Mouse (Mus musculus) forebrain, embryonic 13.5 days (tissue): ENCODE results near the gene Ctsl. TPM values are rescaled to one million over a fixed set of nuclear protein-coding genes. Genes with fewer than 3 reads are reported as not detected.

Experiments
- ATAC-seq: fragments of 200-750 bp; cut with Nextera tagmentation; 2 replicates; pipeline ENCODE4 v1.8.0; 2017
- H3K27ac ChIP-seq: fragments of 300-500 bp; sonication (generic); 2 replicates; pipeline ENCODE4 v1.5.1; 2015; ENCODE audit warnings: inconsistent platforms, mild to moderate bottlenecking, moderate library complexity
- H3K27me3 ChIP-seq: fragments of 300-500 bp; sonication (generic); 2 replicates; pipeline ENCODE4 v1.6.1; 2015; ENCODE audit warnings: mild to moderate bottlenecking, inconsistent platforms
- H3K36me3 ChIP-seq: fragments of 300-500 bp; sonication (generic); 2 replicates; pipeline ENCODE4 v1.6.1; 2015; ENCODE audit warnings: mild to moderate bottlenecking, inconsistent platforms; ENCODE audit not compliant: poor library complexity, severe bottlenecking
- H3K4me1 ChIP-seq: fragments of 300-500 bp; sonication (generic); 2 replicates; pipeline ENCODE4 v1.6.1; 2015; ENCODE audit warnings: inconsistent platforms
- H3K4me2 ChIP-seq: fragments of 300-500 bp; sonication (generic); 2 replicates; pipeline ENCODE4 v1.6.1; 2015; ENCODE audit warnings: inconsistent platforms, mild to moderate bottlenecking, moderate library complexity
- H3K4me3 ChIP-seq: fragments of 300-500 bp; sonication (generic); 2 replicates; pipeline ENCODE4 v1.5.1; 2015; ENCODE audit warnings: mild to moderate bottlenecking, inconsistent platforms
- H3K9ac ChIP-seq: fragments of 300-500 bp; sonication (generic); 2 replicates; pipeline ENCODE4 v1.6.1; 2015; ENCODE audit warnings: mild to moderate bottlenecking, inconsistent platforms
- H3K9me3 ChIP-seq: fragments of 300-500 bp; sonication (generic); replicated peaks from 2 replicates; pipeline ENCODE4 v1.6.1; 2016; ENCODE audit warnings: inconsistent platforms
- WGBS: fragments of 180-500 bp; shearing (Covaris S2); methylation state at CpG from one replicate; pipeline ENCODE4 v1.1.7; 2015; 5-methylcytosine and 5-hydroxymethylcytosine counted together
- polyA plus RNA-seq: library from polyadenylated mRNA; unstranded; fragments of >200 nt; fragmentation: Nextera tagmentation; extraction: Ambion mirVana; gene quantifications from 2 replicates; pipeline ENCODE4 v1.2.1, GENCODE M21; 2015

Ctsl gene
- 79.0 and 92.5 TPM in 2 replicates for polyA plus RNA-seq

- H3K4me1 ChIP-seq: peaks cover 17% of the 10 kb centered on the region
- H3K9me3 ChIP-seq: no peaks in the 10 kb centered on the region
- peak within 1 kb of the TSS; percentile 8; the same call in 1 of the 2 replicates for H3K27ac ChIP-seq
- peak; percentile 99 for ATAC-seq
- H3K9ac ChIP-seq: peak within 1 kb of the TSS; percentile 71
- peak within 1 kb of the TSS; percentile 81 for H3K4me2 ChIP-seq
- peak within 1 kb of the TSS; percentile 70 for H3K4me3 ChIP-seq
- H3K36me3 ChIP-seq: peaks cover 27% of the 10 kb centered on the region
- no peaks in the 10 kb centered on the region for H3K27me3 ChIP-seq
- under 1% methylated on average over 43 of the region's 43 CpGs for WGBS
Observed at GRCm38 (mm10) chr13:64370173-64370940, at the start of gene Ctsl. Ctsl (minus strand) TSS chr13:64370890.

GRCm38 (mm10) chr13:64416955-64417601 lies 46.4 kb upstream of the Ctsl start:
- WGBS: 71% methylated on average over 5 of the region's 5 CpGs
- H3K27ac ChIP-seq: no peak overlapping the region
- no peaks in the 10 kb centered on the region for H3K27me3 ChIP-seq
- no peaks in the 10 kb centered on the region for H3K9me3 ChIP-seq
- ATAC-seq: no peak
- H3K4me3 ChIP-seq: no peak overlapping the region
- H3K36me3 ChIP-seq: no peaks in the 10 kb centered on the region
- H3K4me2 ChIP-seq: no peak overlapping the region
- H3K9ac ChIP-seq: no peak overlapping the region
- no peaks in the 10 kb centered on the region for H3K4me1 ChIP-seq

- Histone ChIP-seq H3K4me3 (no peak overlapping the region), H3K36me3 (no peaks in the 10 kb centered on the region), H3K27me3 (no peaks in the 10 kb centered on the region), H3K4me2 (no peak overlapping the region), H3K4me1 (no peaks in the 10 kb centered on the region), H3K9ac (no peak overlapping the region), H3K9me3 (no peaks in the 10 kb centered on the region), H3K27ac (no peak overlapping the region)
- WGBS: 84% methylated on average over 2 of the region's 2 CpGs
- ATAC-seq: no peak
Observed at GRCm38 (mm10) chr13:64415659-64416058, 45.0 kb upstream of the Ctsl start.

DNA sequence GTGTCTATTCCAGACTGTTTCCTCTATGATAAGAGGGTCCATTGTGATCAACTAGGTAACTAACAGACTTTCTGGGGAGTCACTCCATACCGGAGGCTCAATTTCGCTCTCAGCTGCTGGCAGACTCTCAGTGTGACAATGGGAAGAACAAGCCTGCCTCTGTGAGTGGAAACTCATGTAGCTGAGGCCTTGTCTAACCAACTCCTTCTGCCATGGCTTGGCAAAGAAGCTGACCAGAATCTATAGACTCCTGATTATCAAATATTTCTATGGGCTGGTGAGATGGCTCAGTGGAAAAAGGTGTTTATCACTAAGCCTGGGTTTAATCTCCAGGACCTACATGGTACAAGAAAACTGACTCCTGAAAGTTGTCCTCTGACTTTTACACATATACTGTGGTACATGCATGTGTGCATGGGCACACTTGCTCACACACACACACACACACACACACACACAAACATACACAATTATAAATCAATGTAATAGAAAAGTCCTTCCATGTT lies 42.1 kb upstream of the Ctsl start:
- H3K27ac ChIP-seq: no peak overlapping the region
- ATAC-seq: no peak
- 84% methylated on average over 2 of the region's 2 CpGs for WGBS

DNA sequence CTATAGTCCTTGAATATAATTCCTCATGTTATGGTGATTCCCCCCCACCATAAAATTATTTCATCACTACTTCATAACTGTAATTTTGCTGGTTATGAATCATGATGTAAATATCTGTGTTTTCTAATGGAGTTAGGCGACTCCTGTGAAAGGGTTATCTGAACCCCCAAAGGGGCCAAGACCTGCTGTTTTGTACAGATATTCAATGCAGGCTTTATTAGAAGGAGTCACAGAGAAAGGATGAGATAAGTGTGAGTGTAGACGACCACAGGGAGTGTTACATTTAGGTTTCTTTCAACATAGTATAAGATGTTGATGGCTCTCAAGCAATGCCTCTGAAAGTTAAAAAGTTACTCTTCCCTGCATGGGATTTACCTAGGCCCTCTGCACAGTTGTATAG lies 40.6 kb upstream of the Ctsl start:
- H3K4me2 ChIP-seq: no peak overlapping the region
- no peak for ATAC-seq
- H3K27ac ChIP-seq: no peak overlapping the region
- 77% methylated on average over 2 of the region's 2 CpGs for WGBS
- no peaks in the 10 kb centered on the region for H3K36me3 ChIP-seq
- no peak overlapping the region for H3K4me3 ChIP-seq
- H3K27me3 ChIP-seq: no peaks in the 10 kb centered on the region
- no peaks in the 10 kb centered on the region for H3K9me3 ChIP-seq
- H3K9ac ChIP-seq: no peak overlapping the region
- no peaks in the 10 kb centered on the region for H3K4me1 ChIP-seq

More for the DNA sequence above, 42.1 kb upstream of the Ctsl start:
- Histone ChIP-seq H3K4me3 (no peak overlapping the region), H3K9me3 (no peaks in the 10 kb centered on the region), H3K27me3 (no peaks in the 10 kb centered on the region), H3K4me2 (no peak overlapping the region), H3K4me1 (no peaks in the 10 kb centered on the region), H3K9ac (no peak overlapping the region), H3K36me3 (no peaks in the 10 kb centered on the region)

DNA sequence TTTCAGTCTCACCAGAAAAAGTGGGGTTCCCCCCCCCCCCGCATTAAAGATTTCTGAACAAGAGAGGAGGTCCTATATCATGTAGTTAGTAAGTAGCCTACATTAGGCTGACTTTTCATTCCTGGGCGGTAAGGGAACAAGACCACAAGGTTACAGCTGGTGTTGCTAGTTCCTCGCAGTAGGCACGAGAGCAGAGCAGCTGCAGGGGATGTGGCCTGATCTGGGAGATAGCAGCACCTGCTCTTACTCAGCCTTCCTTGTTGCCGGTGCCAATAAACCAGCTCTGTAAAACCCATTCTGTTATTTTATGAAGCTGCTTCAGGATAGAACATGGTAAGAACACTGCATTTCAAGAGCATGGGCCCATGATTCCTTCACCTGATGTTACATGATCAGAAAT lies 39.9 kb upstream of the Ctsl start:
- no peaks in the 10 kb centered on the region for H3K36me3 ChIP-seq
- H3K9me3 ChIP-seq: no peaks in the 10 kb centered on the region
- H3K4me1 ChIP-seq: no peaks in the 10 kb centered on the region
- no peak for ATAC-seq
- H3K4me3 ChIP-seq: no peak overlapping the region
- H3K27ac ChIP-seq: no peak overlapping the region
- H3K27me3 ChIP-seq: no peaks in the 10 kb centered on the region
- H3K9ac ChIP-seq: no peak overlapping the region
- WGBS: 86% methylated on average over 5 of the region's 5 CpGs
- no peak overlapping the region for H3K4me2 ChIP-seq

DNA sequence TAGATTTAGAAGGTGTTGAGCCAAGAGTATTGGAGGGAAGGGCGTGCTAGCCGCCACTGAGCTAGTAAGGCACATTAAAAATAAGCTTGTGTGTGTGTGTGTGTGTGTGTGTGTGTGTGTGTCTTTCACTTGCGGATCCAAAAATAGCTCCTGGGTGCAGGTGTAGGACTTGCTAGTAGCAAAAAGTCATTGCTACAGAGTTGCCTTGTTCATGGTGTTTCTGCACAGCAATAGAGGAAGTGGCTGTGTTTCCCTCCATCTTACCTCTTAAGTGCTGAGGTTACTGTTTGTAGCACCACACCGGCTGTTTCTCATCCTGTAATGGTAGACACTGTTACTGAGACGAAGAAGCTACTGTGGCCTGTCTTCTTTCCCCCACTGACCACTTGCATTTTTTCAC lies 37.3 kb upstream of the Ctsl start:
- no peaks in the 10 kb centered on the region for H3K27me3 ChIP-seq
- 91% methylated on average over 5 of the region's 5 CpGs for WGBS
- H3K4me1 ChIP-seq: no peaks in the 10 kb centered on the region
- no peaks in the 10 kb centered on the region for H3K36me3 ChIP-seq
- no peak overlapping the region for H3K4me3 ChIP-seq
- no peaks in the 10 kb centered on the region for H3K9me3 ChIP-seq
- H3K4me2 ChIP-seq: no peak overlapping the region
- no peak overlapping the region for H3K27ac ChIP-seq
- H3K9ac ChIP-seq: no peak overlapping the region
- no peak for ATAC-seq

- Histone ChIP-seq H3K9ac (no peak overlapping the region), H3K9me3 (no peaks in the 10 kb centered on the region), H3K36me3 (no peaks in the 10 kb centered on the region), H3K4me3 (no peak overlapping the region), H3K4me1 (no peaks in the 10 kb centered on the region), H3K27me3 (no peaks in the 10 kb centered on the region), H3K27ac (no peak overlapping the region), H3K4me2 (no peak overlapping the region)
- WGBS: 84% methylated on average over 6 of the region's 6 CpGs
- no peak for ATAC-seq
Observed at GRCm38 (mm10) chr13:64405550-64405949, 34.9 kb upstream of the Ctsl start.

DNA sequence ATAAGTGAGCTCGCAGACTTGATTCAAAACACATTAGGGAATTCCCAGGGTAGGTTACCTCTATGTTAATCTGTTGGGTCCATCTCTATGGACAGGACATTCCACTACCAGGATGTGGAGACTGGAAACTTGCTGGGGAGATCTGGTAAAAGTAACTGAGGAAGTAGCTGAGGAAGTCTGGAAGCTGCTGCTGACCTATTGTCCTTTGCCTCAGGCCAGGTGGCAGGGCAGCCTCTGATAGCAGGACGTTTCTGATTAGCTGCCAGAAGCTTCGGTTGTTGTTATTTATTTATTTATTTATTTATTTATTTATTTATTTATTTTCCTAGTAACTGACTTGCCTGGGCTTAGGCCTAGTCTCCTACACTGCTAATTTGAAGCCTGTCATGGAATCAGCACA lies 32.8 kb upstream of the Ctsl start:
- 68% methylated on average over 3 of the region's 3 CpGs for WGBS

DNA sequence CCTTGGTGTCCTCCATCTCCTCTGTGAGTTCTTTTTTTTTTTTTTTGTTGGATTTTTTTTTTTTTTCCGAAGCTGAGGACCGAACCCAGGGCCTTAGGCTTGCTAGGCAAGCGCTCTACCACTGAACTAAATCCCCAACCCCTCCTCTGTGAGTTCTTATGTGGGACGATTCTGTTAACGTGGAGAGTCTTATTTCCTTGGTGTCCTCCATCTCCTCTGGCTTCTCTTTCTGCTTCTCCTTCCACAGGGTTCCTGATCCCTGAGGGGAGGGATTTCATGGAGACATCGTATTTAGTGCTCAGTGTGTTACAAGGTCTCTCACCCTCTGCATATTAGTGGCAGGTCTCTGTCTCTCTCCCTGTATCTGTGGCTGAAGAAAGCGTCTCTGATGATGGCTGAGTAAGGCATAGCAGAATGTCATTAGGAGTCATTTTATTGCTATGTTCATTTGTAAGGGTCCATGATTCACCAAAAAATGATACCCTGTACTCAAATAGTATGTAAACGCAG lies 32.3 kb upstream of the Ctsl start:
- Histone ChIP-seq H3K27me3 (no peaks in the 10 kb centered on the region), H3K4me1 (no peaks in the 10 kb centered on the region), H3K4me2 (no peak overlapping the region), H3K9ac (no peak overlapping the region), H3K36me3 (no peaks in the 10 kb centered on the region), H3K9me3 (no peaks in the 10 kb centered on the region), H3K27ac (no peak overlapping the region), H3K4me3 (no peak overlapping the region)
- 85% methylated on average over 8 of the region's 8 CpGs for WGBS
- ATAC-seq: no peak

More for the DNA sequence above, 32.8 kb upstream of the Ctsl start:
- no peak for ATAC-seq
- Histone ChIP-seq H3K36me3 (no peaks in the 10 kb centered on the region), H3K27me3 (no peaks in the 10 kb centered on the region), H3K4me3 (no peak overlapping the region), H3K4me2 (no peak overlapping the region), H3K27ac (no peak overlapping the region), H3K9ac (no peak overlapping the region), H3K9me3 (no peaks in the 10 kb centered on the region), H3K4me1 (no peaks in the 10 kb centered on the region)

DNA sequence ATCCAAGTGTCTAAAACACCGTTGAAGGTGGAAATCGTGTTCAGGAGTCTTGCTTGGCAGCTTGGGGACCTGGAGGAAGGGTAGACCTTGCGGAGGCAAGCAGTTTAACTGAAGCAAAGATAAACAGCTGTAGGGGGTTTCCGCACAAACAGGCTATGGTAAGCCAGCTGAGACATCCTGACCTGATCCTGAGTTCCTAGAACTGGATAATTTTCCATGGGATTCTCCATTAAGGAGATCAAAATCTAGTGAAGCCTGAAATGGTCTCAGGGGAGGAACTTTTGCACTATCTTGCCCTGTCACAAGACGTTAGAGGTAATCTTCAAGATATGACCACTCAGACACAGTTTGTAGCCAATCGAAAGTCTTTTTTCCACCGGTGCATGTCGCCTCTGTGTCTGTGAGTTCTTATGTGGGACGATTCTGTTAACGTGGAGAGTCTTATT lies 31.8 kb upstream of the Ctsl start:
- no peak overlapping the region for H3K4me2 ChIP-seq
- no peak overlapping the region for H3K9ac ChIP-seq
- no peaks in the 10 kb centered on the region for H3K27me3 ChIP-seq
- no peaks in the 10 kb centered on the region for H3K9me3 ChIP-seq
- 91% methylated on average over 10 of the region's 10 CpGs for WGBS
- no peaks in the 10 kb centered on the region for H3K4me1 ChIP-seq
- no peak overlapping the region for H3K27ac ChIP-seq
- ATAC-seq: no peak
- no peaks in the 10 kb centered on the region for H3K36me3 ChIP-seq
- H3K4me3 ChIP-seq: no peak overlapping the region

DNA sequence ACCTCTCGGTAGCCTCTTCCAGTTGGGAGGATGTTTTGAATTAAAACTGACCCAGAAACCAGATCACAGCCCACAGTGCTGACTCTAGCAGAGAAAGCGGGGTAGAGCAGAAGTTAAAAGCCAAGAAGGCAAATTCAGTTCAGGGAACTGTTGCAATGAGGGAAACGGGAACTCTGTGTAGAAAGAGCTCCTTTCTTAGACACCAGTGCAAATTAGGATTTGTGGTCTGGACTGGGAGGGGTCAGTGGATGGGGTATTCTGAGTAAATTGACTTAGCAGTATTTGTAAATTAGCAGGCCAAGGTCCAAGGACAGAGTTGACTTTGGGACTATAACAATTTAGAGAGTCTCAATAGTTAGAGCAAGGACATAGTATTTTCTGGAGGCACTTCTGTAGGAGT lies 31.3 kb upstream of the Ctsl start:
- 78% methylated on average over 3 of the region's 3 CpGs for WGBS
- no peaks in the 10 kb centered on the region for H3K36me3 ChIP-seq

More for the DNA sequence above, 31.3 kb upstream of the Ctsl start:
- no peak overlapping the region for H3K4me2 ChIP-seq
- ATAC-seq: no peak
- H3K4me3 ChIP-seq: no peak overlapping the region
- no peaks in the 10 kb centered on the region for H3K4me1 ChIP-seq
- no peak overlapping the region for H3K27ac ChIP-seq
- H3K27me3 ChIP-seq: no peaks in the 10 kb centered on the region
- no peaks in the 10 kb centered on the region for H3K9me3 ChIP-seq
- no peak overlapping the region for H3K9ac ChIP-seq
